Comparison of ENCODE assay signal across 9 mouse cellular contexts in the genomic region with DNA sequence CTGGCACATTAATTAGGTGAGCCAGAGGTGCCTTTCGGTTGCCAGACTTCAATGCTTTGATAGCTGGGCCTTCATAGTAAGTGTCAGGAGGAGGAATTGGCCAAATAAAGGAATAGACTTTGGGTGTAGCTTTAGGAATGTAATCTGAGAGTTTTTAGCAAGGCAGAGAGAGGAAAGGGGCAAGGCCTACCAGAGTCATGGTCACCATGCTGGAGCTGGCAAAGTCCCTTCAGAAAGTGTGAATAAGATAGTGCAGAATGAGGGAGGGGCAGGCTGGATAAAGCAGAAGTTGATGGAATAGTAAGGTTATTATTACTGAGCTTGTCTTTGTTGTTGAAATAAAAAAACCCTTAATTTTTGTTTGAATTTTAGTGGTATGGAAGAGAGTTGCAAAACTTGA. TPM values are rescaled to one million over a fixed set of nuclear protein-coding genes. Genes with fewer than 3 reads are reported as not detected.
DNase-seq lines count a peak whose midpoint lies in the region; ATAC-seq lines count a peak whose summit lies in the region.
"Had no signal": no experiment of that assay in that cellular context is flagged by ENCODE, and none has a peak within 500 bp of the region (broad histone marks: within the 10 kb centered on the region; RNA-seq: fewer than 3 reads in every experiment).

No protein-coding gene starts in this region.

- peak overlapping the region; percentile 80 for H3K4me3 ChIP-seq in heart, embryonic 16.5 days (ENCODE audit: low read length)
- peak overlapping the region; percentile 78 for H3K4me3 ChIP-seq in hindbrain, embryonic 11.5 days (ENCODE audit: low read depth, low read length)
- peak overlapping the region; percentile 72 for H3K4me3 ChIP-seq in midbrain, embryonic 13.5 days (replicated peaks)

- peaks cover 12% of the 10 kb centered on the region; the same call in 1 of the 2 replicates for H3K36me3 ChIP-seq in heart, embryonic 16.5 days (ENCODE audit: control insufficient read depth, insufficient read depth)
- 0 out of 2 replicates have a peak, but pooled peaks cover 7% of the 10 kb centered on the region for H3K36me3 ChIP-seq in hindbrain, embryonic 11.5 days (ENCODE audit: control insufficient read depth, insufficient read depth, low read length)
- H3K36me3 ChIP-seq in midbrain, embryonic 13.5 days: peaks cover 24% of the 10 kb centered on the region

- intact Hi-C loops in heart, postnatal 36 days (cut with DNase I): loop anchor here (1.0 to 5.0 kb wide), 2 partner anchors 42 to 63 kb away; no protein-coding TSS in a partner anchor

- H3K9ac ChIP-seq in heart, embryonic 16.5 days (ENCODE audit: low read length): peak overlapping the region; percentile 93
- H3K9ac ChIP-seq in hindbrain, embryonic 11.5 days (ENCODE audit: low read depth, low read length): peak overlapping the region; percentile 90
- H3K9ac ChIP-seq in midbrain, embryonic 13.5 days (replicated peaks): peak overlapping the region; percentile 84

- WGBS in heart, embryonic 16.5 days: 37% methylated on average over 1 of the region's 1 CpGs
- 52% methylated on average over 1 of the region's 1 CpGs for WGBS in hindbrain, embryonic 11.5 days
- 41% methylated on average over 1 of the region's 1 CpGs for WGBS in midbrain, embryonic 13.5 days

- peak overlapping the region; percentile 92 for H3K4me2 ChIP-seq in heart, embryonic 16.5 days (ENCODE audit: low read depth, low read length)
- H3K4me2 ChIP-seq in hindbrain, embryonic 11.5 days (replicated peaks; ENCODE audit: low read depth, low read length): peak overlapping the region; percentile 60
- peak overlapping the region; percentile 82 for H3K4me2 ChIP-seq in midbrain, embryonic 13.5 days (replicated peaks)

- H3K9me3 ChIP-seq in heart, embryonic 16.5 days (replicated peaks; ENCODE audit: control insufficient read depth, low read length): no peaks in the 10 kb centered on the region
- no peaks in the 10 kb centered on the region for H3K9me3 ChIP-seq in hindbrain, embryonic 11.5 days (ENCODE audit: control insufficient read depth, low read length)
- no peaks in the 10 kb centered on the region for H3K9me3 ChIP-seq in midbrain, embryonic 13.5 days

- ATAC-seq in heart, embryonic 16.5 days (replicated peaks; ENCODE audit: extremely low read depth, insufficient read depth, low FRiP score): no peak
- ATAC-seq in hindbrain, embryonic 11.5 days (ENCODE audit: low FRiP score): no peak
- ATAC-seq in midbrain, embryonic 13.5 days: no peak

- DNase-seq in heart, postnatal 36 days: no peak
- peak; percentile 20 for DNase-seq in Muller cell, postnatal 12 days (ENCODE audit: inconsistent ontology term)
- no peak for DNase-seq in hindbrain, embryonic 11.5 days (ENCODE audit: low spot score)
- DNase-seq in testis, postnatal 10 days (ENCODE audit: low spot score): no peak
- DNase-seq in retina, postnatal 1 day: no peak
- DNase-seq in gastrocnemius, postnatal 10 days: no peak

- H3K4me1 ChIP-seq in heart, embryonic 16.5 days (ENCODE audit: control insufficient read depth, insufficient read depth, low read length): peaks cover 18% of the 10 kb centered on the region
- H3K4me1 ChIP-seq in hindbrain, embryonic 11.5 days (replicated peaks; ENCODE audit: control insufficient read depth, insufficient read depth, low read length): peaks cover 5% of the 10 kb centered on the region; the same call in 1 of the 2 replicates
- peaks cover 19% of the 10 kb centered on the region for H3K4me1 ChIP-seq in midbrain, embryonic 13.5 days (replicated peaks)

- no peaks in the 10 kb centered on the region for H3K27me3 ChIP-seq in heart, embryonic 16.5 days (ENCODE audit: control insufficient read depth, insufficient read depth, low read length)
- H3K27me3 ChIP-seq in hindbrain, embryonic 11.5 days (ENCODE audit: control insufficient read depth, insufficient read depth, low read length): no peaks in the 10 kb centered on the region
- H3K27me3 ChIP-seq in midbrain, embryonic 13.5 days: no peaks in the 10 kb centered on the region

- H3K27ac ChIP-seq in heart, embryonic 16.5 days (ENCODE audit: low read length): no peak overlapping the region; the same call in 1 of the 2 replicates
- no peak overlapping the region for H3K27ac ChIP-seq in hindbrain, embryonic 11.5 days (ENCODE audit: low read depth, low read length)
- peak overlapping the region; percentile 87 for H3K27ac ChIP-seq in midbrain, embryonic 13.5 days

RNA-seq across cellular contexts. Expression of a gene that starts 1.0 kb away (rescaled TPM):
- 9.0 and 9.3 TPM in 2 replicates for polyA plus RNA-seq in heart, embryonic 16.5 days (2015; fragmentation: Nextera tagmentation; extraction: Ambion mirVana)
- total RNA-seq in heart, postnatal 36 days (2021): 10 to 100 TPM in 1 of 2 experiments, 1 to 10 TPM in 1; 8.0 to 10.9 TPM
- polyA plus RNA-seq in hindbrain, embryonic 11.5 days (2014; fragmentation: Nextera tagmentation; extraction: Ambion mirVana): 17.6 and 19.1 TPM in 2 replicates
- polyA plus RNA-seq in midbrain, embryonic 13.5 days (2015; fragmentation: Nextera tagmentation; extraction: Ambion mirVana): 19.4 and 21.2 TPM in 2 replicates
- 10 to 100 TPM in 1 of 2 experiments, 1 to 10 TPM in 1; 8.2 to 12.7 TPM for total RNA-seq in gastrocnemius, postnatal 10 days (2021)

RNA-seq across cellular contexts. Expression of a gene that starts 13.5 kb away (rescaled TPM):
- not detected in 2 replicates for polyA plus RNA-seq in heart, embryonic 16.5 days (2015; fragmentation: Nextera tagmentation; extraction: Ambion mirVana)
- total RNA-seq in heart, postnatal 36 days (2021): not detected
- polyA plus RNA-seq in hindbrain, embryonic 11.5 days (2014; fragmentation: Nextera tagmentation; extraction: Ambion mirVana): not detected in 2 replicates
- polyA plus RNA-seq in midbrain, embryonic 13.5 days (2015; fragmentation: Nextera tagmentation; extraction: Ambion mirVana): not detected in 2 replicates
- not detected for total RNA-seq in gastrocnemius, postnatal 10 days (2021)
- total RNA-seq: neutrophil, adult 5-6 weeks had no signal
